Mouse (Mus musculus) bone marrow macrophage, adult 2 months (primary cell): ENCODE results near the gene C77080.

Source experiments
- CTCF ChIP-seq: IDR thresholded peaks from 2 replicates; pipeline ENCODE4 v1.5.1; 2012; ENCODE audit warnings: low read depth, mild to moderate bottlenecking, low read length, moderate library complexity
- POLR2A ChIP-seq: IDR thresholded peaks from 2 replicates; pipeline ENCODE4 v1.6.1; 2012; ENCODE audit warnings: mild to moderate bottlenecking, low read depth, low read length, borderline replicate concordance

DNA sequence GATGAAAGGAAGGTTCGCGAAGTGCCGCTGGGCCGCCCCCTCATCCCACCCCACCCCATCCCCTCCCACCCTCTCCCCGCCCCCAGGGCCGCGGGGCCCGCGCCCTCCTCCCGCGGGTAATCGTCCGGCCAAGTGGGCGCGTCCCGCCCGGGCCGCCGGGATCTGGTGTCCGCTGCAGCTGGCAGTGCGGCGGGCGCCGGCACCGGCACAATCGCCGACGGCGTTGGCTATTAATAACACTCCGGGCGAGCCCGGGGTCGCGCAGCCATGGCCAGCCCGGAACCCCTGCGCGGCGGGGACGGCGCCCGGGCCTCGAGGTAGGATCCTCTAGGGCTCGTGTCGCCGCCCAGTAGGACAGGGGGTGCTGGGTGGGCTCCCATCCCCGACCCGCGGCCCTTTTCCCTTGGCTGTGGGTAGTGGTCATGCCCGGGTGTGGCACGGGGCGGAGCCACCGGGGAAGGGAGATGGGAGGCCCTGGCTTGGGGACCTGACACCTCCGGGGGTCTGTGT, 26.3 kb upstream of the C77080 start, which contains the start of gene Sync:
- TF ChIP-seq CTCF: no peak
- no peak for TF ChIP-seq POLR2A
